Mouse (Mus musculus): Measurements from ENCODE around the gene 1110008L16Rik.
"Not testable (repeated sequence)": the region's sequence is repeated elsewhere in the genome, so short reads cannot be mapped to it uniquely, and the experiment has no call there.

1110008L16Rik gene

DNA sequence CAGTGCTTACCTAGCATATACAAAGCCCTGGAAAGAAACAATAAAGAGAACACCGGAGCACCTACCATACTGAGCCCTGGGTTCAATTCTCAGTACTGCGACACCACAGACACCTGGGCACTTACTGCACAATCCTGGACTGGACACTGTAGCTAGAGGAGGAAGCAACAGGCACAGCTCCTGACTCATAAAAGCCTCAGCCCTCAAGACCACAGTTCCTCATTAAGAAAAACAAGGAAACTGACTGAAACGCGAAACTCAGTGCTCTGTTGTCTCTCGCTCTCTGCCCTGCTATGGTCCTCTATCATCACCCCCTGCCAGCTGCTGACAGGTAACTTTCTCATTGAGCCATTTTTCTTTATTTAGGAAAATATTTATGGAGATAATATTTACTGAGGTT lies at the start of gene 1110008L16Rik:
Gene 1110008L16Rik, plus strand, starts transcription at position 242 of the 400 bp plus-strand sequence.
- DNase-seq, result no peak

DNA sequence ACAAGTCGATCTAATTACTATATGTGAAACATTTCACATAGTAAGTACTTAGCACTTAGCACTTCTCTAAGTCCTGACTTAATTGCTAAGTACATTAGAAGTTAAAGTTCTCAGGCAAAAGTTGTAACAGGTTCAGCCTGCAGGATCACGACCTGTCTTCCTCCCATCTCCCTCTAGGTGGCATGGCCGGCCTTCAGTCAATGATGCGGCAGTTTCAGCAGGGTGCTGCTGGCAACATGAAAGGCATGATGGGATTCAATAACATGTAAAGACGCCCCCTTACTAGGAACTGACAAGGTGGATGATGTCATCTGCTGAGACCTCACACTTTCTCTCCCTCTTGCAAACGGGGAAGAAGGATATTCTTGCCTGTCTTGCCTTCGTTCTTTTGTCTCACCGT lies 37.4 kb upstream of the 1110008L16Rik start:
- not testable (repeated sequence) for DNase-seq

DNA sequence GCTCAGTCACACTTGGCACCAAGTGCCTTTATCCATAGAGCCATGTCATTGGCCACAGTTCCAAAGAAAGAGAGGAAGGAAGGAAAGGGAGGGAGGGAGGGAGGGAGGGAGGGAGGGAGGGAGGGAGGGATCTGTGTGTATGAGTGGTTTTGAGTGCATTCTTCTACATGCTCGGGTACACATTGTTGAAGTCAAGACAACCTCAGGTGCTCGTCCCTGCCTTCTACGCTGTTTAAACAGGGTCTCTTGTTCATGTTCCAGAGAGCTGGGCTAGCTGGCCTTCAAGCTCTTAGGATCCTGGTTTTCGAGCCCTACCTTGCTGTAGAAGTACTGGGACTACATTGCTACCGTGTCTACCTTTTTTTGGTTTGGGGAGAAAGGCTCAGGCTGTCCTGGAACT lies 36.0 kb upstream of the 1110008L16Rik start:
- DNase-seq, result not testable (repeated sequence)

DNA sequence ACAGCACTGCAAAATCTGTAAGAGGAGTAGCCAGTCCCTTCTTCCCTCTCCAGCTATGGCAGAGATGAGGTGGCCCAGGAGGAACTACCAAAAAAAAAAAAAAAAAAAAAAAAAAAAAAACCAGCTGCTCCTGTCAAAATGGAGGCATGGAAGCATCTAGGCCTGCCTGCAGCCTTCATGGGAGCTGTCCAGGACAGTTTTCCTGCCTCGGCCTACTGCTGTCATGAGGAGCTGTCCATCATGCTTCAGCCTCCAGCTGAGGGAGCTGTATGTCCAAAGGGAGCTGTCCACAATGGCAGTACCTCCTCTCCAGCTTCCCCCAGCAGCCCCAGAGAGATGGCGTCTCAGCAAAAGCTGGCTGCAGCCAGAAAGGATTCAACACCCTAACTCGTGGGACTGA lies 27.1 kb upstream of the 1110008L16Rik start:
- no peak for DNase-seq

DNA sequence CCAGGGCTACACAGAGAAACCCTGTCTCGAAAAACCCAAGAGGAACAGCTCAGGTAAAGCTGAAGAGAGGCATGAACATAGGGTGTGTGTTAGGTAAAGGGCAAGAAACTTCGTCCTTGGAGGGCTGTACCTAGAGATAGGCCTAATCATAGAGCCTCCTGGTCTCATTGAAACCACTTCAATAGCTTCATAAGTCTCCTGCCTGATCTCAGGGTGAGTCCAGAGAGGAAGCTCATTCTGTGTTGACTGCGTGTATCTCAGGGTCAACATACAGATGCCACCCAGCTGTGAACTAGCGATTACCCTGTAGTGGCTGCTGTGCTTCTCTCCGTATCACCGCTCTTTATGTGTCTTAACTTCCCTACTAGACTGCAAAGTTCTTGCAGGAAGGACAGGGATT lies 21.8 kb upstream of the 1110008L16Rik start:
- not testable (repeated sequence) for DNase-seq

DNA sequence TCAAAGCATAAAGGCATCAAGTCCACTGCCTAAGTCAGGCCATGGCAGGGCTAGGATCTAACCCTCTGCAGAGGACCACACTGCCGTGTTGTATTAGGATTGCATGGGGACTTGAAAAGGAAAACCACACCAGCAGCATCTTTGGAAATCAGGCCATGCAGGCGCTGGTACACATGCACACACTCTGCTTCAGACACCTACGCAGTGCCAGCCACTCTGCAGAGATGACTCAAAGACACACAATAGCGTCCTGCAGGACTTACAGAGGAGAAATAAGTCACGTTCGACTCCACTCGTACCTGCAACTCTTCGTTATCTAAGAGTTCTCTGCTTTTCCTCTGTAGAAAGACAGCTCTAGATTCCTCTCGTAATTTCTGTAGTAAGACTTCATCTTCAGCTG lies 1.3 kb upstream of the 1110008L16Rik start:
- DNase-seq, result no peak

DNA sequence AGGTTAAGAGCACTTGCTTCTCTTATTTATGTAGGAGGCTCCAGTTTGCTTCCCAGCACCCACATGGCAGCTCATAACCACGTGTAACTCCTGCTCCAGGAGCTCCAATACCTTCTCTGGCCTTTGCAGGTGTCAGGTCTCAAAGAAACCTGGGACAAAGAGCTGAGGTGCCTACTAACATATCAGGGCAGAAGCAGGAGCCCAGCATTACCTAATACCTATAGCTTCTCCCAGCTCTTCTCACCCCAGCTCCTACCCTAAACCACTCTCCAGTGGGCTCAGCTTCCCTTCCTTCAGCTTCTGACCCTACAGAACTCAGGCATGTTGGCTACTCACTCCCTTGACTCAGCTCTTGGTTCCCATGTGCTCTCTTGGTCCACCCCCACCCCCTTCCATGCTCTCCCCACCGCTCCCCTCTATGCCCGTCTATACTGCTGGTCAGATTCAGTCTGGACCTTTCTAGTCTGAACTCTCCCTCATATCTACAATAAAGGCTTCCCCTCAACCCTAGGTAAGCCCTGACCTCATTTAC lies 1.5 kb downstream of the 1110008L16Rik start:
- DNase-seq, result no peak

DNA sequence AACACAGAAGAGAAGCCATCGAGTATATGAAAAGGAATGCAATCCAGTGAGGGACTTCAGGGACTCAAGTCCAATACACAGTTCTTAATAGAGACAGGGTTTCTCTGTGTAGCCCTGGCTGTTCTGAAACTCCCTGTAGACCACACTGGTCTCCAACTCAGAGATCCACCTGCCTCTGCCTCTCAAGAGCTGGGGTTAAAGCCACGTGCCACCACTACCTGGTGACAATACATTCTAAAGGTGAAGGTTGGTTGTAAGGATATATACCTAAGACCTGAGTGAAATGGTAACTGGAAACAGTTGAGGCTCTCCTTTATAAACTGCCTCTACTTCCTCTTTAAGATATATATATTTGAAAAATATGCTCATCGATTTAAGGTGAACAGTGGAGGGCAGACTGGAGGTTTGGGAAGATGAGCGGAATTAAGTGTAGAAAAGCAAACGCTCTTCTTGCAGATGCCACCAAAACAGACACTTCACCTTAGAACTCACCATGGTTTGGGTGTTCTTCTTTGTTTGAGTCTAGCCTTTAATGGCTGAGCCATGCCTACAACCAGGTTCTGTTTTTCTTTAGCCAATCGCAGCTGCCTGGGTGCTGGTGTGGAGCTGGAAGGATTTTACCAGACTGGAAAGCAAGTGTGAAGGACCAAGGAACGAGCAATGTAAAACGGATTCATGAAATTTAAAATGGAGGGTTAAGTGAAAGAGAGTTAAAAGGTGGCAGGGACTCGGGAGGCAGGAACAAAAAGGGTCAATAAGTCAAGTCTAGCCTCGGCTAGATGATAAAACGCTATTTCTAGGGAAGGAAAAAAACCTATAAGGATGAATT lies 2.3 kb downstream of the 1110008L16Rik start:
- DNase-seq, result no peak

DNA sequence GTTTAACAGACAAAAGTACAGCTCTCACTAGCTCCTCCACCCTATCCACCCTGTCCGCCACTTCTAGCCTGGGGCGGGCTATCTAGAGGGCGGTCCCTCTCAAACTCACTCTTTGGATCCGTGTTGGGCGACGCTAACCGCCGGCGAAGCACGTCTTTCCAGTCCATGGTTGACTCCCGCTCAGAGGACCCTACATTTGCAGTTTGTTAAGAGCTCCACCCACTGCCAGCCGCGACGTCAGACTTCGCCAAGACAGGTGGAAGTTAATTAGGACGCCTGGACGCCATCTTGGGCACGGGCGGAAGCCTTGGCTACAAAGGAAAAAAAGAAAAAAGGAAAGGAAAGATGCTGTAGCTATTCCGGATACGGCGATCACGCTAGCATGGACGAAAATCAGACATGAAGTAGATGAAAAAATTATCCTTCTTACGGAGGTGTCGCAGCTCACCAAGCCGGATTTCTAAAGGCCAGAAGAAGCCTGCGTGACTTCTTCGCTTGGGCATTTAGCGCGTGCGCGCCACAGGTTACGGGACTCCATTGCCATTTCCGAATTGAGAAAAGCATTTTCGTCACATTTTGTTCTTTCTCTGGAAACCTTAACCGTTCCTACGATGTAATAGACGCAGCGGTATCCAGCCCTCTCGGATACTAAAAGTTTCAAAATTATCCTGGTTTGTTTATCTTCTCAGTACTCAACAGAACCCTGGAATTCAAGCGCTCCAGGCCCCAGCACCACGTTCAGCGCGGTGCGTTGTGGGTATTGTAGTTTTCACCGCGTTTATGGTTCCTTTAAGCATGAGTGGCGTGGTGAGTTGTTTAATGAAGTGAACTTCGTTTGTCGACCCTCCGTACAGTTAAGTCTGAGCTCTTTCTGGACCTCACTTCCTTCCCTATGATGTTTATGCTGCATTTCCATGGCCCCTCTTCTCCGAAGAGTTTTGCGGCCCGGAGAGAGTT lies 3.4 kb downstream of the 1110008L16Rik start, which contains the start of gene Ppp2r3c:
Gene Ppp2r3c, minus strand, starts transcription at position 514 of the 957 bp plus-strand sequence.
- peak; percentile 90 to 92 for DNase-seq

DNA sequence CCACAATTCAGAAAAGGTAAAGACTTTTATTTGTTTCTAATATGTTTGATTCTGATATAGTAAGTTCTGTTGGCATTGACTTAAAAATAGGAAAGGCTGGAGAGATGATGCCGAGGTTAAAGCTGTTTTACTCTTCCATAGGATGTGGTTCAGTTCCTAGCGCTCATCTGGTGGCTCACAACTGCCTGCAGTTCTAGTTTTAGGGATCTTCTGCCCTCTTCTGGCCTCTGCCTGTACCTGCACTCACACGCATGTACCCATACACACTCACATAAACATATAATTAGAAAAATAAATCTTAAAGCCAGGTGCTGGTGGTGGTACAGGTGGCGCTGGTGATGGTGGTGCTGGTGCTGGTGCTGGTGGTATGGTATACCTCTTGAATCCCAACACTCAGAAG lies 7.0 kb downstream of the 1110008L16Rik start:
- no peak for DNase-seq

DNA sequence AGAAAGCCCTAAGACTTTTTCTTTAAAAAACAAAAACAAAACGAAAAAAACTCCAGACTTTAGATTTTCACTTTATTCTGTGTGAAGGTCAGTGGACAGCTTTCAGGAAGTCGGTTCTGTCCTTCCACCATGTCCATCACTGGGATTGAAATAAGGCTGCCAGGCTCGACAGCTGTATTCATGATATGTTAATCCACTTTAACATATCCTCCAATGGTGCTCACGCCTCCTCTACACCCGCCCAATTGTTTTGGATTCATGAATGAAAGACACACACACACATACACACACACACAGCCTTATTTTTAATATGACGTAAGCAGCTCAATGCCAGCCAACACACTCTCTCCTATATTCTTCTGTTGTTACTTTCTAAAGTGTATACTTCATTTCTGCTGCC lies 8.2 kb downstream of the 1110008L16Rik start:
- no peak for DNase-seq

DNA sequence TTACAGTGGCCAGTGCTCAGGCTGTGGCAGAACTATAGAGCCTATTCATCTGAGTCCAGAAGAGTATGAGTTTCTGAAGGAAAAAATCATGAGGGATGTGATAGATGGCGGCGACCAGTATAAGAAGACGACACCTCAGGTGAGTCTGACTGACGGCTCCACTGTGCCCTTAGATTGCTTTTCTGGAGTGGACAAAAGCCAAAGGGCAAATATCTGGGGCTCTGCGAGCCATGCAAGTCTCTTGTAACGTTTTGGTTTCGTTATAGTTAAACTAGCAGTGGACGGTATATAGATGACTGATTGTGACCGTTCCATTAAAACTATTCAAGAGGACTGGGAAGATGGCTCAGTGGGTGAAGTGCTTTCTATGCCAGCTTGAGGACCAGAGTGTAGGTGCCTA lies 9.4 kb downstream of the 1110008L16Rik start:
- no peak for DNase-seq

DNA sequence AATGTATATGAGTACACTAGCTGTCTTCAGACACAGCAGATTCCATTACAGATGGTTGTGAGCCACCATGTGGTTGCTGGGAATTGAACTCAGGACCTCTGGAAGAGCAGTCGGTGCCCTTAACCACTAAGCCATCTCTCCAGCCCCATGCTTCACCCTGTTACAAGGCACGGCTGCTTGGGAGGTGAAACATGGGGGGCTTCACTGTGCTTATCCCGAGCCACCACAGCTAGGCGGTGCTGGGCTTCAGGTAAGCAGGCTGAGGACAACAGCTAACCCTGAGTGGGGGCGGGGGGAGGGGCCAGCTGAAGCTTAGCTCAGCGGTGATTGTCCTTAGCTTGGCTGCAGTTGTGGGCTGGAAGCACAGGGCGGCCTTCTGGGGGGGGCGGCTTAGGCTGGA lies 10.1 kb downstream of the 1110008L16Rik start:
- no peak for DNase-seq

DNA sequence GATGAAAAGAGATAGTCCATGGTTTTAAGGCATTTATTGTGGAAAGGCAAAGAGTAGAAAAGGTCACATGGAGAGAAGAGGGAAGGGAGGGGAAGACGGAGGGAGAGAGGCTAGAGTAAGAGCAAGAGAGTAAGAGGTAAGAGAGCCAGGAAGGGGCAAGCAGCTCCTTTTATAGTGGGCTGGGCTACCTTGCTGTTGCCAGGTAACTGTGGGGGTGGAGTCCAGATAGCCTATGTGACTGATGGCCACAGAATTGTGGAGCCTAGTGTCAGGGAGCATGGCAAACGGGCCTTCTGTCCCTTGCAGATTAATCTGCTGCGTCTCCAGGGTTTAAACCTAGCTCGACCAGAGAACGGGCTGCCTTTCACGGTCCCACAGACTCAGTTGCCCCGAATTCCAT lies 12.5 kb downstream of the 1110008L16Rik start:
- DNase-seq, result no peak

DNA sequence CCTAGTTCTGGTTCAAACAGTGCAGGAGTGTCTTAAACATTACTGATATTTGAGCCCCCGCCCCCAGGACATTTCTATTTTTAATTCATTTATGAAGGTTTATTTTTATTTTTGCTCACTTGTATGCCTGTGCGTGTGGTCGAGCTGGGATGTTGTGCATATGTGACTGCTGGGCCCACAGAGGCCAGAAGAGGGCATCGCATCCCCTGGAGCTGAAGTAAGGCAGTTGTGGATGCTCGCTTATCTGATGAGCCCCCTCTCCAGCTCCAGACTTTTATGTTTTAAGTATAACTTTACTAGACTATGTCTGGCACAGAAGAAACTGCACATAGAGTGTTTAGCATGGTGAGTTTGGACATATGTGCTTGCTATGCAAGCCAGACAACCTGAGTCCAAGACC lies 14.5 kb downstream of the 1110008L16Rik start:
- no peak for DNase-seq

DNA sequence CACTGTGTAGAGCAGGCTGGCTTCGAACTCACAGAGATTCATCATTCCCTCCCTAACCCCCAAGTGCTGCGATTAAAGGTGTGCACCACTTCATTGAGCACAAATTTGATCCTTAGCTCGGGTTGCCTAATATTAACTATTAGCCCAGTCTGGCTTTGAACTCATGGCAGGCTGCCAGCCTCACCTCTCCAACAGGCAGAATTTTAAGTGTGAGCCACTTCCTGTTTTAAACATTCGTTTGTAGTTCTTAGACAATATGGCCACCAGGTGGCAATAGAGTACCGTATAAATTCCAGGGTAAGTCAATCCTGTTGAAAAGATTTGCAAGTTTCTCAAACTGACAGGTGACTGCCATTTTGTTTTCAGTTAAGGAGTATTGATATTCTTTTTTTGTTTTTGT lies 15.8 kb downstream of the 1110008L16Rik start:
- peak; percentile 52 to 77 for DNase-seq

DNA sequence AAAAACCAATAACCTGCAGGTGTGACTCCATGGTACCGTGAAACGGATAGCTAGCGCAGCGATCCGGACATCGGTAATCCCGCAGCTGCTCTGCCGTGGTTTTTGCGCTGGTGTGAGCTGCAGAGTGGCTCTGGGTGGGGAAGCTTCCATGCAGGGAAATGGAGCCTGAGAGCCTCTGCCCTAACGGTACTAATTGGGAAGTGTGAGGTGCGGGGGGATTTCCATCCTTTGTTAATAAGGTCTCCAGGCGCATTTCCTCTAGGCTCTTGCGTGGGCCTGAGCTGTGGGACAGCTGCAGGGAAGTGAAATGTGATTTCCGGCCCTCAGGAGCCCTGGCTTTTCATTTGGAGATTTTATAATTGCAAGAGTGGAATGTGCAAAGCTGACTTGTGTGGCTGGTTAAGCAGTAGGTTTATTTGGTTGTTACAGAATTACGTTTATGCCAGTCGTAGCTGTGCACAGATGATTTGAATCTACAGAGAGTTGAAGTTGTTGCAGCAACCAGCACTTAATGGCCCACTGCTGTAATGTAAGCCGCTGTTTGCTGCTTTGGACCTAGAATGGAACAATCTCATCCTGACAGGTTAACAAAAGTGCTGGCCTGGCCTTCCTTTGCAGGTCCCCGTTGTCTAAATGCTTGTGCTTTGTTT lies 22.4 kb downstream of the 1110008L16Rik start:
- no peak for DNase-seq

DNA sequence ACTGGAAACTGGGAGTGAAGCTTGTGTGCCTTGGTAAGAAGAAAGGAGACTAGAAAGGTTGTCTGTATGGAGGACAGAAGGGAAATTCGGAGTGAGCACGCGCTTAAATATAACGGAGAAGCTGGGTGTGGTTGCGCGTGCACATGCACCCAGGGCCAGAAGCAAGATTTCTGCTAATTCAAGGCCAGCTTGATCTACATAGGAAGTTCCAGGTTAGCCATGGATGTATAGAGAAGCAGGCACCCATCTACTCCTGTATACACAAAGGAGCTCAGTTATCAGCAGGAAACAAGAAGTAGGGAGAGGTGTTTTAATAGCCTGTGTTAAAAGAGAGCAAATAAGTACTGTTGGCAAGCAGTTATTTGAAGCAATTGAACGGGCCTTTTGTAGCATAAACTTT lies 26.3 kb downstream of the 1110008L16Rik start:
- no peak for DNase-seq

DNA sequence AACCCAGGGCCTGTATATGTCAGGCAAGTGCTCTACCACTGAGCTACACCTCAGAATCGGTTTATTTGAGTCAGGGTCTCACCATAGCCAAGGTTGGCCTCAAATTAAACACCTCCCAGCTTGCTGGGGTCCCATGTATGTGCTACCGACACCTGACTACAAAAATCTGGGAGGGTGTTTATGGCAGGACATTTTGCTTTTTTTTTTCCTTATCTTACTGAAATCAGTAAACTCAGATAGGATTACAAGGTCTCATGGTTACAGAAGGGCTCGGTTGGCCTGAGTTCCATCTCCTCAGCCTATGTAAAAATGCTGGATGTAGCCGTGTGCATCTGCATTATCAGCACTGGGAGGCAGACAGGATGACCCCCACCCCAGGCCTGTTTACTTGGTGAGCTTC lies 29.4 kb downstream of the 1110008L16Rik start:
- DNase-seq, result no peak

DNA sequence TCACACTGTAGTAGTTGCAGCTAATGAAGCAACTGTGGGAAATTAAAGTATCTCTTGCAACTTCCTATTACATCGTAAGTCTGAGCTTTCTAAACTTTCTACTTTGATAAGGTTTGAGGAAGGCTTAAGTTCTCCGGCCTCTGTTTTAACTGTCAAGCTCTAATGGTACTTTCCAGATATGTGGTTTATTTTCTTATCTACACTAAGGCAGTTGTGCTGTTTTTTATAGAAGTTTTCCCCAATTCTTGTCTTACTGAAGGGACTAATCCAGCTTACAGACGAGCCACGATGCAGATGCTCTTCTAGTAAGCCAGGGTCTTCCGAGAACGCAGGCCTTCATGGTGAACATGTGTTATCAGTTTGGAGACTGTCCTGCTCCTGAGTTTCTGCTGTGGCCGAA lies 30.0 kb downstream of the 1110008L16Rik start:
- no peak for DNase-seq

DNA sequence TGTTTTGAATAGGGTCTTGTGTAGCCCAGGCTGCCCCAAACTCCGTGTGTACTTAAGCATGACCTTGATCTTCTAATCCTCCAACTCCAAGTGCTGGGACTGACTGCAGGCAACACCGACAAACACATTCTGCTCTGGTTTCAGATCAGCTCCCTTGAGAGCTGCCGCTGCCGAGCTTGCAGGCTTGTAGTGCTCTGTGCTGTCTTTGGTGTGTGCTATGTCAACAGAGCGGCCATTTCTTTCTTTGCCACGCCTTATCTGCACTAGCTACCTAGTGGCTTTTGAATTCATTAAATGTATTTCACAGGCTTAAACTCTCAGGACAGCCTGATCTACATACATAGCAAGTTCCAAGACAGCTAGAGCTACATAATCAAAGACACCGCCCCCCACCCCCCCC lies 34.3 kb downstream of the 1110008L16Rik start:
- DNase-seq, result no peak

DNA sequence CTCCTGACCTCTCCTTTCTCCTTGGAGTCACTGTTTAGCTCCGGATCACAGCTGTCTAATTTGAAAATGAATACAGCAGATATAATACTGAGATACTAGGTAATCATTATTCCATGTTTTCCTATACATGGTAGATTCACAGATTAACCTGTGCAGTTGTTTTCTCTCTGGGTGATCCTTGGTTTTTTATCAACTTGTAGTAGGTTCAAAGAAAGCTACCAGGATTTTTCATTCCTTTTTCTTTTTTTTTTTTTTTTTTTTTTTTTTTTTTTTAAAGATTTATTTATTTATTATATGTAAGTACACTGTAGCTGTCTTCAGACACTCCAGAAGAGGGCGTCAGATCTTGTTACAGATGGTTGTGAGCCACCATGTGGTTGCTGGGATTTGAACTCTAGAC lies 39.1 kb downstream of the 1110008L16Rik start:
- not testable (repeated sequence) for DNase-seq

DNA sequence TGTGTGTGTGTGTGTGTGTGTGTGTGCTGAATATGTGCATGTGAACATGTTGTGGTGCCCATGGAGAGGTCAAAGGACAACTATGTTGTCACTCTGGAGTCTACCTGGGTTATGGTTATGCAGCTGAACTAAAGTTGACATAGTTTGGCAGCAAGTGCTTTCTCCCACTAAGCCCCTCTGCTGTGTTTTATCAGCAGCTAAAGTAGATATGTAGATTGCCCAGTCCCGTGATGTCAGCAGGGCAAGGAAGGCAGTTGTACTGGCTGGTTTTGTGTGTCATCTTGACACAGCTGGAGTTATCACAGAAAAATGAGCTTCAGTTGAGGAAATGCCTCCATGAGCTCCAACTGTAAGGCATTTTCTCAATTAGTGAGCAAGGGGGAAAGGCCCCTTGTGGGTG lies 43.7 kb downstream of the 1110008L16Rik start:
- DNase-seq, result not testable (repeated sequence)

Data from cerebellum, postnatal 25 days (tissue).